Mouse (Mus musculus): ENCODE results near the gene Parp12. TPM values are rescaled to one million over a fixed set of nuclear protein-coding genes. Genes with fewer than 3 reads are reported as not detected.

Parp12 gene
- total RNA-seq (2021): 1 to 10 TPM; 3.1 to 3.4 TPM
- long read RNA-seq, experiment 1, partial matches to known transcripts: 1 of 3 reads
- long read RNA-seq, experiment 1, other reads (novel, unspliced or antisense): 0 of 3 reads
- long read RNA-seq, experiment 2, transcript Parp12-201 (12 exons, 3,231 nt): major isoform, 5 of 6 reads
- long read RNA-seq, experiment 2, partial matches to known transcripts: 0 of 6 reads
- long read RNA-seq, experiment 2, other reads (novel, unspliced or antisense): 1 of 6 reads

GRCm38 (mm10) chr6:39117584-39118455 lies at the start of gene Parp12:
Gene Parp12 (minus strand): TSS chr6:39118349.
- peak; percentile 77 for DNase-seq (ENCODE audit: low spot score)

GRCm38 (mm10) chr6:39164891-39165290 lies 46.7 kb upstream of the Parp12 start:
- no peak for DNase-seq (ENCODE audit: low spot score)

- no peak for DNase-seq (ENCODE audit: low spot score)
These were observed 43.8 kb upstream of the Parp12 start for GRCm38 (mm10) chr6:39161975-39162374.

- DNase-seq (ENCODE audit: low spot score): no peak
These were observed 27.9 kb upstream of the Parp12 start for GRCm38 (mm10) chr6:39146041-39146440.

- DNase-seq (ENCODE audit: low spot score): no peak
These were observed 14.4 kb upstream of the Parp12 start for GRCm38 (mm10) chr6:39132556-39132955.

- DNase-seq (ENCODE audit: low spot score): no peak
These were observed 13.3 kb upstream of the Parp12 start for GRCm38 (mm10) chr6:39131480-39131879.

GRCm38 (mm10) chr6:39124719-39125118 lies 6.6 kb upstream of the Parp12 start:
- DNase-seq (ENCODE audit: low spot score): no peak

- DNase-seq (ENCODE audit: low spot score): no peak
These were observed 2.5 kb upstream of the Parp12 start for GRCm38 (mm10) chr6:39120685-39121084.

- DNase-seq (ENCODE audit: low spot score): peak; percentile 20
These were observed 320 bp upstream of the Parp12 start for GRCm38 (mm10) chr6:39118456-39118881.

- no peak for DNase-seq (ENCODE audit: low spot score)
These were observed 2.7 kb downstream of the Parp12 start for GRCm38 (mm10) chr6:39115438-39115837.

- DNase-seq (ENCODE audit: low spot score): no peak
These were observed 5.0 kb downstream of the Parp12 start for GRCm38 (mm10) chr6:39113141-39113540.

GRCm38 (mm10) chr6:39112701-39113100 lies 5.4 kb downstream of the Parp12 start:
- DNase-seq (ENCODE audit: low spot score): no peak

GRCm38 (mm10) chr6:39106812-39107211 lies 11.3 kb downstream of the Parp12 start:
- DNase-seq (ENCODE audit: low spot score): no peak

GRCm38 (mm10) chr6:39104631-39105030 lies 13.5 kb downstream of the Parp12 start:
- no peak for DNase-seq (ENCODE audit: low spot score)

- no peak for DNase-seq (ENCODE audit: low spot score)
These were observed 41.7 kb downstream of the Parp12 start for GRCm38 (mm10) chr6:39076498-39076897.

GRCm38 (mm10) chr6:39074186-39074585 lies 44.0 kb downstream of the Parp12 start:
- no peak for DNase-seq (ENCODE audit: low spot score)

GRCm38 (mm10) chr6:39072664-39073063 lies 45.5 kb downstream of the Parp12 start:
- DNase-seq (ENCODE audit: low spot score): no peak

- DNase-seq (ENCODE audit: low spot score): peak; percentile 74
These were observed 51.1 kb downstream of the Parp12 start for GRCm38 (mm10) chr6:39066935-39067578.

- DNase-seq (ENCODE audit: low spot score): no peak
These were observed 54.6 kb downstream of the Parp12 start for GRCm38 (mm10) chr6:39063541-39063940.

GRCm38 (mm10) chr6:39061180-39061579 lies 57.0 kb downstream of the Parp12 start:
- no peak for DNase-seq (ENCODE audit: low spot score)

- no peak for DNase-seq (ENCODE audit: low spot score)
These were observed 58.3 kb downstream of the Parp12 start for GRCm38 (mm10) chr6:39059547-39060497.

All from gastrocnemius, adult 18-20 months (tissue).